Mouse (Mus musculus): ENCODE measurements around the gene Sgpl1. TPM values are rescaled to one million over a fixed set of nuclear protein-coding genes. Genes with fewer than 3 reads are reported as not detected.

Sgpl1 gene
- polyA plus RNA-seq (2015; fragmentation: Nextera tagmentation; extraction: Ambion mirVana): 42.8 and 45.7 TPM in 2 replicates

DNA sequence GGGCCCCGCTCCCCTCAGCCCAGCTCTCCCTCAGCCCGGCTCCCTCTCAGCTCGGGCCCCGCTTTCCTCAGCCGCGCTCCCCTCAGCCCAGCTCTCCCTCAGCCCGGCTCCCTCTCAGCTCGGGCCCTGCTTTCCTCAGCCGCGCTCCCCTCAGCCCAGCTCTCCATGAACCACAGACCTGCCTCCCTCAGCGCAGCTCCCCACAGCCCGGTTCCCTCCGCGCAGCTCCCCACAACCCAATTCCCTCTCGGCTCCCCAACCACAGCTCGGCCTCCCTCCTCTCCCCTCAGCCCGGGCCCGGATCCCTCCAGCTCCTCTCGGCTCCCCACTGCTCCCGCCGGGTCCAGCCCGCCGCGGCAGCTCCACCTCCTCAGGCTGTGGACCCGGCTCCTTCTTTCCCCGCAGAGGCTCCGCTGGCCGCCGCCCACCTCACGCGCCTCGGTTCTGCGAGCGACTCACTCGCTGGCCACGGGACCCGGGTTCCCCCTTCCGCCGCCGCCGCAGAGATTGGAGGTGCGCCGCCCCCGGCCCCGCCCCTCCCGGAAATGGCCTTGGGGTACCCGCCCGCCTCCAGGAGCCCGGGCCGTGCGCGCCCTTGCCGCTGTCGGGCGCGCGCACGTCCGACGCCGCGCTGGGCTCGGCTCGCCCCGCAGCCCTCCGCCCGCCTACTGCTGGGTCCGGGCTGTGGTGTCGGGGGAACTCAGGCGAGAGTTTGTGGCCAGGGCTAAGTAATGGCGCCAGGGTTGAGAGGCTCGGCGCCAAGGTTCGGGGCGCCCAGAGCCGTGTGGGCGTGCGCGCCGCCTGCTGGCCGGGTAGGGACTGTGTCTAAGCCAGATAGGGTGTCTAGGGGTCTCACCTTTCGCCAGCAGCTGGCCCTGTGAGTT lies at the start of gene Sgpl1:
Gene Sgpl1, minus strand, starts transcription at position 547 of the 884 bp plus-strand sequence.
- Histone ChIP-seq H3K4me2 (ENCODE audit: low read length) (peak within 1 kb of the TSS; percentile 58), H3K9me3 (replicated peaks; ENCODE audit: control insufficient read depth, low read length, poor library complexity, severe bottlenecking) (no peaks in the 10 kb centered on the region), H3K4me1 (ENCODE audit: control insufficient read depth, insufficient read depth, low read length) (peaks cover 4% of the 10 kb centered on the region), H3K9ac (ENCODE audit: low read depth, low read length) (peak within 1 kb of the TSS; percentile 92), H3K4me3 (ENCODE audit: low read depth, low read length) (peak within 1 kb of the TSS; percentile 58), H3K27ac (ENCODE audit: low read length) (peak within 1 kb of the TSS; percentile 86), H3K36me3 (ENCODE audit: control insufficient read depth, insufficient read depth, low read length) (no peaks in the 10 kb centered on the region), H3K27me3 (ENCODE audit: control insufficient read depth, insufficient read depth, low read depth, low read length) (no peaks in the 10 kb centered on the region)
- WGBS: under 1% methylated on average over 80 of the region's 82 CpGs
- peak; percentile 86 for ATAC-seq

GRCm38 (mm10) chr10:61195718-61196291 lies 48.3 kb upstream of the Sgpl1 start:
- no peak for ATAC-seq
- no peaks in the 10 kb centered on the region for H3K27me3 ChIP-seq (ENCODE audit: control insufficient read depth, insufficient read depth, low read depth, low read length)
- H3K36me3 ChIP-seq (ENCODE audit: control insufficient read depth, insufficient read depth, low read length): no peaks in the 10 kb centered on the region
- H3K9me3 ChIP-seq (replicated peaks; ENCODE audit: control insufficient read depth, low read length, poor library complexity, severe bottlenecking): no peaks in the 10 kb centered on the region
- H3K9ac ChIP-seq (ENCODE audit: low read depth, low read length): no peak overlapping the region
- no peak overlapping the region for H3K4me2 ChIP-seq (ENCODE audit: low read length)
- 90% methylated on average over 5 of the region's 5 CpGs for WGBS
- no peaks in the 10 kb centered on the region for H3K4me1 ChIP-seq (ENCODE audit: control insufficient read depth, insufficient read depth, low read length)
- no peak overlapping the region for H3K27ac ChIP-seq (ENCODE audit: low read length)
- H3K4me3 ChIP-seq (ENCODE audit: low read depth, low read length): no peak overlapping the region

DNA sequence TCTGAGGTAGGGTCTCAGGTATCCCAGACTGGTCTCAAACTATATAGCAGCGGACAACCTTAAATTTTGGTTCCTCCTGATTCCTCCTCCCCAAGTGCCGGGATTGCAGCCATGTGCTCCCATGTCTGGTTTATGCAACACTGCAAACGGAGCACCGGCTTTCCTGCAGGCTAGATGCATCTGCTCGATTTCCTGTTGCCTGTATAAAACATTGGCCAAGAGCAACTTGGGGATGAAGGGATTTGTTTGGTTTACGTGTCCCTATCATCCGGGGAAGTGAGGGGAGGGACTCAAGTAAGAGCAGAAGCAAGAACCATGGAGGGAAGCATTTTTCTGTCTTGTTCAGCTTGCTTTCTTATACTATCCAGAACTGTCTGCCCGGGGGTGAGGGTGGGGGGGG lies 47.7 kb upstream of the Sgpl1 start:
- no peak for ATAC-seq
- H3K4me1 ChIP-seq (ENCODE audit: control insufficient read depth, insufficient read depth, low read length): no peaks in the 10 kb centered on the region
- H3K36me3 ChIP-seq (ENCODE audit: control insufficient read depth, insufficient read depth, low read length): no peaks in the 10 kb centered on the region
- no peak overlapping the region for H3K4me2 ChIP-seq (ENCODE audit: low read length)
- H3K27ac ChIP-seq (ENCODE audit: low read length): no peak overlapping the region
- H3K9me3 ChIP-seq (replicated peaks; ENCODE audit: control insufficient read depth, low read length, poor library complexity, severe bottlenecking): no peaks in the 10 kb centered on the region
- no peaks in the 10 kb centered on the region for H3K27me3 ChIP-seq (ENCODE audit: control insufficient read depth, insufficient read depth, low read depth, low read length)
- WGBS: 88% methylated on average over 8 of the region's 8 CpGs
- no peak overlapping the region for H3K4me3 ChIP-seq (ENCODE audit: low read depth, low read length)
- H3K9ac ChIP-seq (ENCODE audit: low read depth, low read length): no peak overlapping the region

GRCm38 (mm10) chr10:61194611-61195010 lies 47.1 kb upstream of the Sgpl1 start:
- no peak overlapping the region for H3K27ac ChIP-seq (ENCODE audit: low read length)
- no peak for ATAC-seq
- no peak overlapping the region for H3K9ac ChIP-seq (ENCODE audit: low read depth, low read length)
- H3K4me3 ChIP-seq (ENCODE audit: low read depth, low read length): no peak overlapping the region
- no peaks in the 10 kb centered on the region for H3K27me3 ChIP-seq (ENCODE audit: control insufficient read depth, insufficient read depth, low read depth, low read length)
- no peaks in the 10 kb centered on the region for H3K9me3 ChIP-seq (replicated peaks; ENCODE audit: control insufficient read depth, low read length, poor library complexity, severe bottlenecking)
- 81% methylated on average over 9 of the region's 9 CpGs for WGBS
- H3K4me1 ChIP-seq (ENCODE audit: control insufficient read depth, insufficient read depth, low read length): no peaks in the 10 kb centered on the region
- no peaks in the 10 kb centered on the region for H3K36me3 ChIP-seq (ENCODE audit: control insufficient read depth, insufficient read depth, low read length)
- H3K4me2 ChIP-seq (ENCODE audit: low read length): no peak overlapping the region

GRCm38 (mm10) chr10:61188010-61188409 lies 40.5 kb upstream of the Sgpl1 start:
- Histone ChIP-seq H3K4me2 (ENCODE audit: low read length) (no peak overlapping the region), H3K27me3 (ENCODE audit: control insufficient read depth, insufficient read depth, low read depth, low read length) (no peaks in the 10 kb centered on the region), H3K27ac (ENCODE audit: low read length) (no peak overlapping the region), H3K9me3 (replicated peaks; ENCODE audit: control insufficient read depth, low read length, poor library complexity, severe bottlenecking) (no peaks in the 10 kb centered on the region), H3K4me3 (ENCODE audit: low read depth, low read length) (no peak overlapping the region), H3K36me3 (ENCODE audit: control insufficient read depth, insufficient read depth, low read length) (no peaks in the 10 kb centered on the region), H3K4me1 (ENCODE audit: control insufficient read depth, insufficient read depth, low read length) (no peaks in the 10 kb centered on the region), H3K9ac (ENCODE audit: low read depth, low read length) (no peak overlapping the region)
- no peak for ATAC-seq
- 81% methylated on average over 3 of the region's 3 CpGs for WGBS

GRCm38 (mm10) chr10:61187001-61187400 lies 39.5 kb upstream of the Sgpl1 start:
- H3K9ac ChIP-seq (ENCODE audit: low read depth, low read length): no peak overlapping the region
- no peaks in the 10 kb centered on the region for H3K9me3 ChIP-seq (replicated peaks; ENCODE audit: control insufficient read depth, low read length, poor library complexity, severe bottlenecking)
- H3K4me1 ChIP-seq (ENCODE audit: control insufficient read depth, insufficient read depth, low read length): no peaks in the 10 kb centered on the region
- no peak for ATAC-seq
- no peak overlapping the region for H3K27ac ChIP-seq (ENCODE audit: low read length)
- H3K4me2 ChIP-seq (ENCODE audit: low read length): no peak overlapping the region
- H3K27me3 ChIP-seq (ENCODE audit: control insufficient read depth, insufficient read depth, low read depth, low read length): no peaks in the 10 kb centered on the region
- WGBS: 88% methylated on average over 3 of the region's 3 CpGs
- no peaks in the 10 kb centered on the region for H3K36me3 ChIP-seq (ENCODE audit: control insufficient read depth, insufficient read depth, low read length)
- no peak overlapping the region for H3K4me3 ChIP-seq (ENCODE audit: low read depth, low read length)

DNA sequence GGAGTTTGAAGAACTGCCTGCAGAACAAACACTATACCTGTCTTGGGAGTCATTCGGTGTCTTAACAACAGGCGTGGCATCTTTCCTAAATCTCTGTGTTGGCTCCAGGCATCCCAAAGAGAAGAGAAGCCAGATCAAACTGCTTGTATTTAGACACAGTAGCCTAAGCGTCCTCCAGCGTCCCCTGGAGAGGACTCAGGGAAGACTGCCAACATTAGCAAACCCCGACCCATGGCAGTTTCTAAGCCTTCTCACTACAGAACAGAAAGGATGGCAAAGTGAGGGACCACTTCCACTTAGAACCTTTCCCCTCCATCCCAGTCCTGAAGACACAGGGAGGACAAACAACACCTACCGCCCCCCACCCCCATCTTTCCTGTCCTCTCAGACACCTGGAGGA lies 32.4 kb upstream of the Sgpl1 start:
- H3K36me3 ChIP-seq (ENCODE audit: control insufficient read depth, insufficient read depth, low read length): no peaks in the 10 kb centered on the region
- no peaks in the 10 kb centered on the region for H3K4me1 ChIP-seq (ENCODE audit: control insufficient read depth, insufficient read depth, low read length)
- WGBS: 76% methylated on average over 6 of the region's 6 CpGs
- H3K27me3 ChIP-seq (ENCODE audit: control insufficient read depth, insufficient read depth, low read depth, low read length): no peaks in the 10 kb centered on the region
- no peaks in the 10 kb centered on the region for H3K9me3 ChIP-seq (replicated peaks; ENCODE audit: control insufficient read depth, low read length, poor library complexity, severe bottlenecking)
- no peak overlapping the region for H3K9ac ChIP-seq (ENCODE audit: low read depth, low read length)
- no peak overlapping the region for H3K4me3 ChIP-seq (ENCODE audit: low read depth, low read length)
- no peak overlapping the region for H3K4me2 ChIP-seq (ENCODE audit: low read length)
- no peak for ATAC-seq
- H3K27ac ChIP-seq (ENCODE audit: low read length): no peak overlapping the region

GRCm38 (mm10) chr10:61178687-61179086 lies 31.2 kb upstream of the Sgpl1 start:
- Histone ChIP-seq H3K4me1 (ENCODE audit: control insufficient read depth, insufficient read depth, low read length) (no peaks in the 10 kb centered on the region), H3K27me3 (ENCODE audit: control insufficient read depth, insufficient read depth, low read depth, low read length) (no peaks in the 10 kb centered on the region), H3K4me3 (ENCODE audit: low read depth, low read length) (no peak overlapping the region), H3K4me2 (ENCODE audit: low read length) (no peak overlapping the region), H3K36me3 (ENCODE audit: control insufficient read depth, insufficient read depth, low read length) (no peaks in the 10 kb centered on the region), H3K9me3 (replicated peaks; ENCODE audit: control insufficient read depth, low read length, poor library complexity, severe bottlenecking) (no peaks in the 10 kb centered on the region), H3K9ac (ENCODE audit: low read depth, low read length) (no peak overlapping the region), H3K27ac (ENCODE audit: low read length) (no peak overlapping the region)
- ATAC-seq: no peak
- 90% methylated on average over 8 of the region's 8 CpGs for WGBS

DNA sequence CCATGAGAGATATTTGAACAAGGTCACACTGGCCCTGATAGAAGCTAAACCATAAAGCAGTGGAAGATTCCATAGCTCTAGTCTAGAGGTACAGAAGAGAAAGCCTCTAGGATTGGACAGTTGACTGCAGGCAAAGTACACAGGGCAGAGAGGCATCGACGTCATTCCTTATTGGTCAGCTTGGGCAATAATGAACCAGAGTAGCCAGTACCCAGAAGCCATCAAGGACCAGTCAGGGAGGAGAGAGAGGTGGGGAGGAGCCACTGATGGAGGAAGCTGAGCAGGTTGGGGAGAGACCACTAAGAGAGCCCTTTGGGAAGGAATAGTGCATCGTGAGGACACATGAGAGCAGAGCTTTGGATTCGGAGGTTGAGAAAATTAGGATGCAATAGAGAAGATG lies 30.2 kb upstream of the Sgpl1 start:
- no peak overlapping the region for H3K9ac ChIP-seq (ENCODE audit: low read depth, low read length)
- no peak overlapping the region for H3K27ac ChIP-seq (ENCODE audit: low read length)
- 83% methylated on average over 4 of the region's 4 CpGs for WGBS
- H3K9me3 ChIP-seq (replicated peaks; ENCODE audit: control insufficient read depth, low read length, poor library complexity, severe bottlenecking): no peaks in the 10 kb centered on the region
- no peaks in the 10 kb centered on the region for H3K4me1 ChIP-seq (ENCODE audit: control insufficient read depth, insufficient read depth, low read length)
- H3K4me2 ChIP-seq (ENCODE audit: low read length): no peak overlapping the region
- H3K27me3 ChIP-seq (ENCODE audit: control insufficient read depth, insufficient read depth, low read depth, low read length): no peaks in the 10 kb centered on the region
- no peak overlapping the region for H3K4me3 ChIP-seq (ENCODE audit: low read depth, low read length)
- ATAC-seq: no peak
- H3K36me3 ChIP-seq (ENCODE audit: control insufficient read depth, insufficient read depth, low read length): no peaks in the 10 kb centered on the region

Data from midbrain, embryonic 16.5 days (tissue).